Comparison of ENCODE assay signal across 22 mouse cellular contexts in the genomic region with DNA sequence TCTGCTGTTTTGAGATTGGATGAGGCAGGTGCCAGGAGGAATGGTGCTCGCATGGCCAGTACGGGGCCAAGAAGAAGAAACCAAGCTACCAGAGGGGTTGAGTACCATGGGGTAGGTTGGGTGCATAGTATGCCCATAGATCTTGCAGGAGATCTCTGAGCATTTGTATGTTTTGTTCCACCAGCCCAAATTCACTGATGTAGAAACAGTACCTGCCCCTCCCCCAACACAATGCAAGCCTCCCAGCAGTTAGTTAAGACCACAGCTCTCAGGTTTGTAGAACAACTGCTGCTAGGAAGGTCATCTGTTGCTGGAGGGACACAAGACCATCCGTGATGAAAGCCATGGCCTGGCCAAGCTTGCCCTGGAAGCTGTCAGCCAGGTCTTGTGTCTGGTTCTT.
DNase-seq lines count a peak whose midpoint lies in the region; ATAC-seq and TF ChIP-seq lines count a peak whose summit lies in the region.
"Had no signal": no experiment of that assay in that cellular context is flagged by ENCODE, and none has a peak within 500 bp of the region (broad histone marks: within the 10 kb centered on the region; RNA-seq: fewer than 3 reads in every experiment).

No protein-coding gene starts in this region.

- H3K9ac ChIP-seq in heart, adult 2 months (ENCODE audit: low read depth, low read length) = no peak overlapping the region
- H3K9ac ChIP-seq in midbrain, embryonic 14.5 days (replicated peaks; ENCODE audit: low read length) = no peak overlapping the region

- H3K9me3 ChIP-seq in heart, embryonic 10.5 days = no peaks in the 10 kb centered on the region
- H3K9me3 ChIP-seq in midbrain, embryonic 10.5 days (replicated peaks) = no peaks in the 10 kb centered on the region
- H3K9me3 ChIP-seq in midbrain, embryonic 14.5 days (ENCODE audit: control insufficient read depth, low read length) = no peaks in the 10 kb centered on the region
- H3K9me3 ChIP-seq: G1E had no signal

- H3K27me3 ChIP-seq in heart, embryonic 10.5 days (ENCODE audit: insufficient read depth, poor library complexity, severe bottlenecking) = no peaks in the 10 kb centered on the region
- H3K27me3 ChIP-seq in heart, adult 2 months (ENCODE audit: control insufficient read depth, insufficient read depth, low read length) = no peaks in the 10 kb centered on the region
- H3K27me3 ChIP-seq in midbrain, embryonic 10.5 days (ENCODE audit: low read depth, poor library complexity, severe bottlenecking) = no peaks in the 10 kb centered on the region
- no peaks in the 10 kb centered on the region for H3K27me3 ChIP-seq in midbrain, embryonic 14.5 days (ENCODE audit: control insufficient read depth, insufficient read depth, low read length)
- H3K27me3 ChIP-seq: CH12.LX, Patski had no signal

- no peak for TF ChIP-seq EP300 in heart, adult 2 months (IDR thresholded peaks at IDR 0.05; ENCODE audit: insufficient read depth, low read depth, low read length)

- H3K4me1 ChIP-seq in heart, embryonic 10.5 days = no peaks in the 10 kb centered on the region
- no peaks in the 10 kb centered on the region for H3K4me1 ChIP-seq in heart, adult 2 months (ENCODE audit: control insufficient read depth, insufficient read depth, low read length)
- H3K4me1 ChIP-seq in midbrain, embryonic 10.5 days = no peaks in the 10 kb centered on the region
- no peaks in the 10 kb centered on the region for H3K4me1 ChIP-seq in midbrain, embryonic 14.5 days (ENCODE audit: control insufficient read depth, insufficient read depth, low read length)

- TF ChIP-seq POLR2A in heart, adult 2 months (IDR thresholded peaks at IDR 0.05; ENCODE audit: insufficient read depth, low read depth, low read length) = no peak

- WGBS in heart, embryonic 10.5 days = 89% methylated on average over 3 of the region's 3 CpGs
- 94% methylated on average over 3 of the region's 3 CpGs for WGBS in heart, adult 2 months
- 95% methylated on average over 3 of the region's 3 CpGs for WGBS in midbrain, embryonic 10.5 days
- WGBS in midbrain, embryonic 14.5 days = 85% methylated on average over 3 of the region's 3 CpGs

- no peaks in the 10 kb centered on the region for H3K36me3 ChIP-seq in heart, embryonic 10.5 days
- H3K36me3 ChIP-seq in heart, adult 2 months (ENCODE audit: control insufficient read depth, insufficient read depth, low read length) = no peaks in the 10 kb centered on the region
- H3K36me3 ChIP-seq in midbrain, embryonic 10.5 days = no peaks in the 10 kb centered on the region
- H3K36me3 ChIP-seq in midbrain, embryonic 14.5 days (ENCODE audit: control insufficient read depth, insufficient read depth, low read length) = no peaks in the 10 kb centered on the region
- H3K36me3 ChIP-seq: G1E had no signal

- TF ChIP-seq CTCF in heart, adult 2 months (IDR thresholded peaks at IDR 0.05) = no peak

- H3K27ac ChIP-seq in heart, embryonic 10.5 days = no peak overlapping the region
- H3K27ac ChIP-seq in heart, adult 2 months = no peak overlapping the region
- H3K27ac ChIP-seq in midbrain, embryonic 10.5 days (replicated peaks) = no peak overlapping the region
- no peak overlapping the region for H3K27ac ChIP-seq in midbrain, embryonic 14.5 days (replicated peaks; ENCODE audit: low read depth, low read length)

- ATAC-seq in midbrain, embryonic 14.5 days (ENCODE audit: low FRiP score, low TSS enrichment) = no peak
- ATAC-seq: activated CD4-positive, CD25-positive, alpha-beta regulatory T cell, adult 4 months; CD4-positive, CD25-positive, alpha-beta regulatory T cell, adult 4 months; Patski had no signal

- intact Hi-C loops in heart, postnatal 25 days (cut with DNase I) = no loop called here
- intact Hi-C loops in heart, adult 2 months (cut with DNase I) = no loop called here

- H3K4me2 ChIP-seq in midbrain, embryonic 14.5 days (ENCODE audit: low read length) = no peak overlapping the region

- peak; percentile 66 for DNase-seq in heart, adult 11 months
- no peak for DNase-seq in heart, postnatal 25 days (ENCODE audit: low spot score)
- DNase-seq in heart, embryonic 10.5 days (ENCODE audit: low spot score) = peak; percentile 66
- no peak for DNase-seq in heart, adult 2 months
- DNase-seq in midbrain, embryonic 10.5 days (ENCODE audit: low spot score) = peak; percentile 10
- no peak for DNase-seq in midbrain, embryonic 14.5 days
- DNase-seq in urinary bladder, postnatal 14 days (ENCODE audit: low spot score) = peak; percentile 1
- no peak for DNase-seq in urinary bladder, postnatal 36 days (ENCODE audit: low spot score in 2 of 2)
- DNase-seq: adrenal gland, adult 2 months; adrenal gland, adult 8-10 months; adrenal gland, postnatal 10 days; adrenal gland, postnatal 14 days; adrenal gland, postnatal 25 days; adrenal gland, postnatal 36 days; B cell, adult 2 months; cerebellum, adult 11 months; cerebellum, adult 11-12 months had no signal

- H3K4me3 ChIP-seq in heart, embryonic 10.5 days = no peak overlapping the region
- no peak overlapping the region for H3K4me3 ChIP-seq in heart, adult 2 months
- no peak overlapping the region for H3K4me3 ChIP-seq in midbrain, embryonic 10.5 days
- no peak overlapping the region for H3K4me3 ChIP-seq in midbrain, embryonic 14.5 days (replicated peaks; ENCODE audit: low read depth, low read length)

- H3K79me2 ChIP-seq in heart, adult 2 months (replicated peaks; ENCODE audit: control insufficient read depth, insufficient read depth, low read length) = no peaks in the 10 kb centered on the region

Comparison
In these comparisons a context has a peak if more than half of its experiments do, and no peak if none do; other contexts are left out.
1. DNase-seq: peak in heart, adult 11 months (single experiment), heart, embryonic 10.5 days (single experiment), midbrain, embryonic 10.5 days (single experiment) and urinary bladder, postnatal 14 days (single experiment); none in heart, postnatal 25 days (single experiment), heart, adult 2 months (0 of 2), midbrain, embryonic 14.5 days (single experiment) and urinary bladder, postnatal 36 days (0 of 2).